Mouse (Mus musculus): Measurements from ENCODE around the gene Abcc3. TPM values are rescaled to one million over a fixed set of nuclear protein-coding genes. Genes with fewer than 3 reads are reported as not detected.

The Abcc3 gene
- total RNA-seq, 2 experiments from 2014 or later, result 3.7 to 6.5 TPM

DNA sequence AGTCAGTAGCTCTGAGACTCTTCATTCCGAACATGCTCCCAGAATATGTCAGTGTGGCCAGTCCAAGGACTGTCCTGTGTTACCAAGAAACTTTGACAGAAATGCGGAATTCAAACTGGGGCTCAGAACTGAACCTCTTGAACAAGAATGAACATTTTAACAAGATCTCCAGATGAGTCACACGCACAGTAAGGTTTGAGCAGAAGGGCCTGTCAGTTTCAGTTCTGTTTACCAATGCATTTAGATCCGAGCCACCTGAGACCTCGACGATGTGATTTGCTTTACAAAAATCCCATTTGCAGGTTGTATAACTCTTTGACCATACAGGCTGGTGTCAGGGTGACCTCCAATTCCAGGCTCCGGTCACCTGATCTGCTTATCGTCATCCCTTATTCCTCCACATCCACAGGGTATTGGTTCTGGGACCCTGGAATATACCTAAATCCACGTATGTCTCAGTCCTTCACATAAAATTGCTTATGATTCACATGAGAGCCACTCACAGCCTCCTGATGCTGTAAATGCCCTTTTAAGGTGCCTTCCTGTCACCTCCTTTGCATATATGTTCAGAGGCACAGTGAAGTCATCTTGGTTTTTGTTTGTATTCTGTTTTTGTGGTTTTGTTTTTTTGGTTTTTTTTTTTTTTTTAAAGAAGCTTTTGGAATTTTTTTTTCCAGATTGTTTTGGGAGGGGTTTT is 37.1 kb downstream of the Abcc3 start:
- no peak for DNase-seq (ENCODE audit: low spot score in 2 of 2)

DNA sequence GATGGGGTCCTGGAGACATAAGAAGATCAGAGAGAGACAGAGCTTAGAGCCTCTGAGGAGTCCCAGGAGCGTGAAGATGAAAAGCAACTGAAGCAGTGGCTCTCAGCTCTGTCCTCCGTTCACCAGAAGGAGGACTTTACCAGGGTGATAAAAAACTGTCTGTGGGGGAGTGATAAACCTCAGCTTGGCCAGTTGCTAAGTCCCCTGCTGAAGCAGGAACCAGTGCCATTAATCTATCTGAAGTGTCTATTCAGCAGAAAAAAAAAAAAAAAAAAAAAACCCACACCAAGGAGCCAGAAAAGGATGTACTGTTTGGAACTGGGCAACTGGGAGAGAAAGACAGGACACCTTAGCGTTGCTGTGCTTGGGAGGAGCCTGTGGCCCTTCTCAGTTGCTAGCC is 41.7 kb downstream of the Abcc3 start:
- DNase-seq (ENCODE audit: low spot score in 2 of 2), result no peak

DNA sequence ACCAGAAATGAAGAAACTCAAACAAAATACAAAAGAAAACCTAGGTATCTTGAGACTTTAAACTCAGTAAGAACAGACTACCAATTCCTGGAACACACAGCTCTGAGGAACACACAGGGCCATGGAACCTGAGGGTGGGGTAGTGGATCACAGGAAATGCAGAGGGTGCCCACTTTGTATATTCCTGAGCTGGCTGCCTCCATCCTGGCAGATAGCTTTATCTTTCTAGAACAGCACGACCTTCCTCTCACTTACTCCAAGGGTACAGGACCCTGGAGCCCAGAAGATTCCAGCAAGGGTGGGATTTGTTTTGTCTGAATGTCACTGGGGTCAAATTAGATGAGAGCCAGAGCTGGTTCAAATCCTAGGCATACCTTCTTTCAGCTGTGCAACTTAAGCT is 42.5 kb downstream of the Abcc3 start:
- DNase-seq (ENCODE audit: low spot score in 2 of 2), result no peak

DNA sequence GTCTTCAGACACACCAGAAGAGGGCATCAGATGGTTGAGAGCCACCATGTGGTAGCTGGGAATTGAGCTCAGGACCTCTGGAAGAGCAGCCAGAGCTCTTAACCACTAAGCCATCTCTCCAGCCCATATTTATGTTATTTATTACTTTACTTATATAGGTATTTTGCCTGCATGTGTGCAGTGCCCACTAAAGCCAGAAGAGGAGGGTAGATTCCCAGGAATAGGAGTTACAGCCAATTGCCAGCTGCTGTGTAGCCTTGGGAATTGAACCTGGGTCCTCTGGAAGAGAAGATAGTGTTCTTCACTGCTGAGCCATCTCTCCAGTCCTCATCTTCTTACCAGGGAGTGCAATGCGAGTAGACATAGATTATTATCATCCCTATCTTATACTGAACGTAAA is 43.0 kb downstream of the Abcc3 start:
- DNase-seq (ENCODE audit: low spot score in 2 of 2), result no peak

DNA sequence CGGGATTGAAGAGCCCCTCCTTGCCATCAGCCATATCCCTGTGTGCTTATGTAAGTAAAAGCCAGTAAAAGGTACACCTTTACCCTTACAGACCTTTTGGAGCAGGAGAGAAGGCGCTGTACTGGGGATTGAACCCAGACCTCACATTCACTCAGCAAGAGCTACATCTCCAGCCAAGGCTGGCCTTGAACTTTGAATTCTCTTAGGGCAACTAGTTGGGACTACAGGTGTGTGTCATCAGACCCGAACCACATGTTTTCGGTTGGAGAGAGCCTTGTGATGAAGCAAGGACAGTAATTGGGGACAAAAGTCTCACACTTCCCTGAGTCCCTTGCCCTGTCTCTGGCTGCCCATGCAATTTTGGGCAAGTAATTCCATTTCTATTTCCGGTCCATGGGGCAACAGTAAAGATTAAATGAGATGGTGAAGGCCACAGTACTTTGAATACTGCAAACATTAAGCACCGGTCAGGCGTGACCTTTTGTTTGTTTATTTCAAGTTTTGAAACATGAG is 45.7 kb downstream of the Abcc3 start:
- no peak for DNase-seq (ENCODE audit: low spot score in 2 of 2)

DNA sequence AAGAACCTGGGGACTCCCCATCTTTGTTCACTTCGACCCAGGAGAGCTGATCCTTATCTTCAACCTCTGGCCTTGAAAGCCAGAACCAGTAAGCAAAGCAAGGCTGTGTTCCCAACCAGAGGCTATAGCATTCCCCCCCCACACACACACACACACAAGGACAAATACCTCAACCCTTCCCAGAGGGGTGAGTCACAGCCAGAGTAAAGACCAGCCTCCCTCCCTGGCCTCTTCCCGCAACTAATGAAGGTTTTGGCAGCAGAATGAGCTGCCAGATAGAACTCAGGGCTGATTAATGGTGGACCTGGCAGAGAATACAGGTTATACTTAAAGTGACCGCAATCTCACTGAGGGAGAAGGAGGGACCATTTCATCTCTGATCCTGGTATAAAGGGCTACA is 46.2 kb downstream of the Abcc3 start:
- DNase-seq (ENCODE audit: low spot score in 2 of 2), result peak in 1 of 2 experiments; percentile 50

DNA sequence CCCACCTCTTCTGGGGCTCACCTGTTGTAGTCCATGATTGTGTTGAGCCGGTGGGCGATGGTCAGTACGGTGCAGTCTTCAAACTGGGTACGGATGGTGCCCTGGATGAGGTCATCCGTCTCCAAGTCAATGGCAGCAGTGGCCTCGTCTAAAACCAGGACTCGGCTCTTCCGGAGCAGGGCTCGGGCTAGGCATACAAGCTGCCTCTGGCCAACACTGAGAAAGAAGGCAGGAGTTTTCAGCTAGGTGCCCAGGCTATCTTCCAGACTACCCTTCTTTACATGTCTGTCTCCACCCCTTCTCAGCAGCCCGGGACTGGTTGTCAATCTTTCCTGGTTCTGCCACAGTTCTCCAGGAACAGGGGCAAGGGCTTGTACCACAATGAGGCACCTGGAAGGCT is 46.9 kb downstream of the Abcc3 start:
- DNase-seq (ENCODE audit: low spot score in 2 of 2), result no peak

DNA sequence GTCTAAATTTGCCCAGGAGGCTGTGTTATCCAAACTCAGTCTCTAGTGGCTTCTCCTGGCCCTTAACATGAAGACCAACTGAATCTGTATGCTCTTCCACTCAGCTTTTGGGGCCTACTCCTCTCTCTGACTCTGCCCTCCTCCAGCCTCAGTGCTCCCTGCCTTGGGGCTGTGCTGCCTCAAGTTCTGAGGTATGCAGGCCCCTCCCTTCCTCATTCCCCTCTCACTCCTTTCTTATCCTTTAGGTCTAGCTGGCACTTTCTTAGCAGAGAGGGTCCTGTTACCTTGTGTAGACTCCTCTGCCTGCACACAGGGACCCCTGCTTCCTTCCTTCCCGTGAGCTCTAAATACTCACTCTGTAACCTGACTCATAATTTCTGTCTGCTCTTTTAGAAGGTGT is 48.3 kb downstream of the Abcc3 start:
- DNase-seq (ENCODE audit: low spot score in 2 of 2), result no peak

DNA sequence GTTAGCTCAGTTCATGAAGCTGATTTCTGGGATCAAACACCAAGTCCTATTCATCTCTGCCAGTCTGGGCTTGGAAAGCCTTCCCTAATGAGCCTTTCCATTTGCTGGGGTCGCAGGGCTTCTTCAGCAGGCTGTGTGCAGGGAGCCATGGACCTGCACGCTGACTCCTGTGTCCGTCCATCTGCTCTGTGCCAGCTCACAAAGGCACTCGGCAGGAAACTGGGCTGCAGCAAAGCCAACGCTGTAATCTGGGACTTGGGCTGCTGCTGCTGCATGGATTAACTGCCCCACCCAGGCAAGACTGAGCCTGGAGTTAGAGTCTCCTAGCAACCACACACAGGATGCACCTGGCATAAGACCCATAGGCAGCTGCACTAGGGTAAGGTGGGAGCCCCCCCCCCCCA is 48.8 kb downstream of the Abcc3 start:
- DNase-seq (ENCODE audit: low spot score in 2 of 2), result no peak

DNA sequence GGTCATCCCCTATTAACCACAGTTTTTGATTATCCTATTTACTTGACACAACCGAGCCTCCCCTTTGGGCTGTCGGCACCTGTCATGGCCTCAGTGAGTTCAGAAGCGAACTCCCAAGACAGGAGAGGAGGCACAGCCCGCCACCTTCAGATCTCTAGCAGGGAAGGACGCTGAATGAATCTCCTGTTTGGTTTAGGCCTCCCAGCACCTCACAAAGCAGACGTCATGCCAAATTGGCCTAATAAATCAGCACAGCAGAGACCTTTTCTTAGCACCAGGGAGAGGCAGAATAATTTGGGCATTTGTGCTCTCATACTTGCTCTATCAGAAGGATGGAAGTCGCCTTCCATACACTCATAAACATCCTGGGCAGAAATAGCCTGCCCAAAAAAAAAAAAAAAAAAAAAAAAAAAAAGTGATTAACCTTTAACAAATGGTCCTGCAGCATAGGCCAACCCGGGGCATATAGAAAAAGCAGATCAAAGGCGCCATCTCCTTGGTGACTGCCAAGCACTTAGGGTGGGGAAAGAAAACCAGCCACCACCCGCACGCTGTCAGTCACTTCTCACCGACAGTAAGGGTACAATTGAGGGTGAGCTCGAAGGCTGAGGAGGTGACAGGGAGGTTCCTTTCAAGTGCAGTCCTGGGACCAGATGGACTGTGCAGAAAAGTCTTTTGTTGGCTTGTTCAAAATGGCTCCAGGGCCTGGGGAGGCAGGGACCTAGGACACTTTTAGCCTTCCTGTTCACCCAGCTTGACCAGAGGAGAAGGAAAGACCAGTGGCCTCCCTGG is 50.5 kb downstream of the Abcc3 start:
- DNase-seq (ENCODE audit: low spot score in 2 of 2), result no peak

DNA sequence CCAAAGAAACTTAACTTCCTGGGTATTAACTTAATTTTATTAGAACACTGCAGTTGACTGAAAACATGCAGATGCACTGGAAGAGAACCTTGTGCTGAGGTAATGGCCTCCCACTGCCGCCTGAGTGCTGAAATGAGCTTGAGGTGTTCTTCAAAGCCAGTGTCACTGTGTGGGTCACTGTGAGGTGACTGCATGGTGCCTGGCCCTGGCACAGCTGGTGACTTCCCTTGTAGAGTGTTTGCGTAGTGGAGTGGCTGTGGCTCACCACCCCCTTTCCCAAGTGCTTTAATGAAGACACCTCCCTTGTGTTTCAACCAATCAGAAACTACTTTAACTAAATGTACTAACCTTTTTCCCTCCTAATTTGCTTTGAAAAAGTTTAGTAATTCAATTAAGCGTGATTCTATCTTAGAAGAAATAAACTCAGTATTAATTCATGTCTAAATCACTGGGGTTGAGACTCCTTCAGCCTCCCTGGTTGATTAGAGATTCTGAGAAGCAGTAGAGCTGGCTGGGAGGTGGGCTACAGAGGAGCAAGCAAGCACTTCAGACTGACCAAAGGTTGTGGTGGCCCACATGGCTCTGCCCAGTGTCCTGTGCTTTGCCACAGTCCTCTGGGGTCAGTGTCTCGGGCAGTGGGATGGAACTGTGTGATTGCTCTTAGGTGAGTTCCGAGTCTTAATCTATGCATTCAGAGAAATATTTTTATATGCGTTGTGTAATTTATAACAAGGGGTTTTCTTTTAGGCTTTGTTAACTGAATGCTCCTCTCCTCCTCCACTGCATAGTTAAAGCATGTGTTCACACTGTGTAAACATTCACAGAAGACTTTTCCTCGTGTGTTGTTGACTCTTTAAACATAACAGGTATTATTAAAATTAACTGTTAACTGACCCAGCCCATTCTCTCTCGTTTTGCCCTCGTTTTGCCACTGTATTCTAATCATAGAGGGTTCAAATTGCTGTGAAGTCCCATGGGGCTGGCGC is 51.6 kb downstream of the Abcc3 start:
- no peak for DNase-seq (ENCODE audit: low spot score in 2 of 2)

DNA sequence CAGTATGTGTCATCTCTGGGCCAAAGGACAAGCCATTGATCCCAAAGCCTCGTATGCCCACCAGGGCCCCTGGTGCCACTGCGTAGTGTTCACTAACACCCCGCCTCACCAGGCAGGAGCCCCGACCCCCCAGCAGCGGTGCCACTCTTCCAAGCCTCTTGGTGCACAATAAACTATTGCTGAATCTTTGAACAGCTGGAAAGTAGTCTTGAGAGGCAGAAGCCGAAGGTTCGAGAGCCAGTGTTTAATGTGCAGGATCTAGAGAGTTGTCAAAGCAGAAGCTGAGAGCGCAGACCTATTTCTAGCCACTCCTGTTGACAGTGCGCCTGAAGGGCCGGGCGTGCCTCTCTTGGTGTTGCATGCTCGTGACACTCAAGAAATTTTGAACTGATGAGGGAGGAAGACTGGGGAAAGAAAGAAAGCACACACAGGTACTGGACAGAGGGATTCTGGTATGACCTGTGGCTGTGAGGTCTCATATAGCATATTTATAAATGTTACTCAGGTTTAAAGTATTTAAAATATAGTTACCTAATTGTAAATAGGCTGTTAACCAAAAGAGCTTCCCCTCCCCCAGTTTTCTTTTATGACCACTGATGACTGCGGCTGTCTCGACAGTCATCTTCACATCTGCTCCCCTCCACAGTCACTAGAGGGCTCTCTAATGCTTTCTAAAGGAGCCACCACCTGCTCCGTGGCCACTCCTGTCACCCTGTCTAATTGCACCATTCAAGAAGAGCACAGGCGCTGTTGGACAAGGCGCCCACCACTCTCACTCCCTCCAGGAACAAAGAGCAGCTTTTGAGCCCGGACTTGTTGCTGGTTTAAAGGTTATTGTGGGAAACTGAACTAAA is 52.8 kb downstream of the Abcc3 start:
- no peak for DNase-seq (ENCODE audit: low spot score in 2 of 2)

DNA sequence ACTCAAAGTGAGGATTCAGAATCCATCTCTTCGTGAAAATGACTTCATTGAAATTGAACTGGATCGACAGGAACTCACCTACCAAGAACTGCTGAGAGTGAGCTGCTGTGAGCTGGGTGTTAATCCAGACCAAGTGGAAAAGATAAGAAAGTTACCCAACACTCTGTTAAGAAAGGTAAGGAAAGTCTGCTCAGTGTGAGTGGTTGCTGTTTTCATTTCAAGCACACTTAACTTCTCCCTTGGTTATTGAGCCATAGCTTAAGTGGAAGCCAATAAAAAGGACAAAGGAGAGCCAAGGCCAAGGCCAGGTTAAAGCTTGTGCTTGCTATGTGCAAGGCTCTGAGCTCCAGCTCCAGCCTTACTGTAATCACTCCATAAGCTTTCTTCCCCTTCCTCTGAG is 54.5 kb downstream of the Abcc3 start:
- no peak for DNase-seq (ENCODE audit: low spot score in 2 of 2)

DNA sequence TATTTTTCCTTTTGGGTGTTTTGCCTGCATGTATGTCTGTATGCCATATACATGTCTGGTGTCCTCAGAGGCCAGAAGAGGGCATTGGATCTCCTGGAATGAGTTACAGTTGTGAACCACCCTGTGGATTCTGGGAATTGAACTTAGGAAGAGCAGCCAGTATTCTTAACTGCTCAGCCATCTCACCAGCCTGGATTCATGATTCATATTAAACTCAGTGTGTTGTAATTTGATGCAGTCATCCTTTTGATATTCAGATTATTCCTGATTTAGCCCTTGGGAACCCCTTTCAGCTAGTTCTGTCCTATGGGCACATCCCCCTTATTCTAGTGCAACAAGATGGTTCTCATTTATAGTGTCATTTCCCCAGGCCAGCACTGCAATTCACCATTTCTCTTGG is 56.2 kb downstream of the Abcc3 start:
- DNase-seq (ENCODE audit: low spot score in 2 of 2), result no peak

DNA sequence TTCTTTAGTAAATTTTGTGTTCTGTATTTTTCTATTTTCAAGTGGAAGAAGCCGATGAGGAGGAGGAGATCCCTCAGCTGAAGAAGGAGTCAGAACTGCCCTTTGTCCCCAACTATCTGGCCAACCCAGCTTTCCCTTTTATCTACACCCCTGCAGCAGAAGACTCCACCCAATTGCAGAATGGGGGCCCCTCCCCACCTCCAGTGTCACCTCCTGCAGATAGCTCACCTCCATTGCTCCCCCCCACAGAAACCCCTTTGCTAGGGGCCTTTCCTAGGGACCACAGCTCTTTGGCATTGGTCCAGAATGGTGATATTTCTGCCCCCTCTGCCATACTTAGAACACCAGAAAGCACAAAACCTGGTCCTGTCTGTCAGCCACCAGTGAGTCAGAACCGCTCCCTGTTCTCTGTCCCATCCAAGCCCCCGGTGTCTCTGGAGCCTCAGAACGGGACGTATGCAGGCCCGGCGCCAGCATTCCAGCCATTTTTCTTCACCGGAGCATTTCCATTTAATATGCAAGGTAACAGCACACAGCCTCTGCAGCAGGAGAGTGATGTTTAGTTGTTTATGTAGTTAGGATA is 58.3 kb downstream of the Abcc3 start:
- DNase-seq (ENCODE audit: low spot score in 2 of 2), result no peak

DNA sequence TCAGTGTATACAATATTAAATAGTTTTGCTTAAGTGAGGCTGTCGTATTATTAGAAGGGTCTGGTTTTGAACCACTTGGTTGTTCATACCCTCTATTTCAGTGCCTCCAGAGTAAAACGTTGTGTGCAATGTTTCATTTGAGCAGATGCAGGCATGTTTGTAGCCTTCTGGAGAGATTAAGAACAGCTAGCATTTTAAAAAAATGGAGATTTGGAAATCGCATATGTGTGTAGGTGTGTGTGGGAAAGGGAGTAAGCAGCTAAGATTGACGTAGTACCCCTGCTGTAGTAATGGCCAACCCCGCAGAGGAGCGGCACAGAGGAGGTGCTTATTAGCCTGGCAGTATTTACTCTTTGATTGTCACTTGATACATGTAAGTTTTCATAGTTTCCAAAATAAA is 60.1 kb downstream of the Abcc3 start:
- no peak for DNase-seq (ENCODE audit: low spot score in 2 of 2)

DNA sequence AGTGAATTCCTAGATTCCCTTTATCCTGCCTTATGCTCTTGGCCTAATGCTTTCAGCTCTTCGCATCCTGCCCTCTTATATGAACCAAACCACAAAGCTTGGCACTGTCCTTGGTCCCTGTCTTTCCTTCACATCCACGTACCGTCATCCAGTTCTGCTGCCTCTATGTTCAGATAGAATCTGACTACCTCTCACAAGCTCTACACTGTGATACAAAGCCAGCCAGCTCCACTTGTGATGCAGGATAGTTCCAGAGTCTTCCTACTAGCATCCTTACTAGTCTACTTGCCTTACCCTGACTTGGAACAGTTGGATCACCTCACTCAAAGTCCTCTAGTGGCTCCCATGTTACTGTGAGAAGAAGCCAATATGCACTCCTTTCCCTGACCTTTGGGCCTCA is 62.6 kb downstream of the Abcc3 start:
- DNase-seq (ENCODE audit: low spot score in 2 of 2), result no peak

DNA sequence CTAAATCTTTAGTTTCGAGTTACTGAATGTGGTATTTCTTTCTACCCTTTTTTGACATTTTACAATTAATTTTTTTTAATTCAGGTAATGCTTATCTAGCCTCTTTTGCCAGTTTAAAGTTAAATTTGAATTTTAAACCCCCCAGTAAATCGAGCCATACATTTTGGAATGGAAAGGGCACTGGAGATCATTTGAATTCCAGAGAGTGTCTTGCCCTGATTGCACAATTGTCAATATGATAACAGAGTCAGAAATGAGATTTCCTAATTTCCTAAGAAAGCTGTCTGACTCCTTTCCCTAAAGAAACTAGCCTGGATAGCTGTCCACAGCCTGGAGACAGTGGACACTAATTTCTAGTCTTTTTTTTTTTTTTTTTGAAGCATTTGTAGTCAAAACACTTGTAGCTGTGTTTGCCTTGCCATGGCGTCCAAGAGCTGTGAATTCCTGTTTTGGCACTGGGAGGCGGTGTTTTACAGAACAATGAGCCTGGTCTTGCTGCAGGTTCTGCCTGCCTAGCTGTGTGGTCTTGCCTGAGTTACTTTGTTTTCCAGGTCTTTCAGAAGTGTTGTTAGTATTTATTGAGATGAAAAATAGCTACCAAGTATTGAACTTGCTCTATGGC is 63.4 kb downstream of the Abcc3 start:
- DNase-seq (ENCODE audit: low spot score in 2 of 2), result no peak

DNA sequence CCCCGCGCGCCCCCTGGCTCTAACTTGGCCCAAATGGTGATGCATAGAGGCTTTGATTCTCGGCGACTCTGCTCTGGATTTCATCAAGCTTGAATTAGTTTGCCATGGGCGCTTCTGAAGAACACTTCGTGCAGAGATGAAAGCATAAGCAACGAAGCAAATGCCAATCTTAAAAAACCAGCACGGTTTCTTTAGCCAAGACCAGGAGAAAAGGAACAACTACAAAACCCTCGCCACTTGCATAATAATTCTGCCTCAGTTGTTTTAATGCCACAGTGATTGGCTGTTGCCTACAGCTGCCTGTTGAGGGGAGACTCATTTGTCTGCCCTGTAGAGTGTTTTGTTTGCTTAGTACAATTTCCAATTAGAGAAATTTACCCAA is 64.2 kb downstream of the Abcc3 start:
- no peak for DNase-seq (ENCODE audit: low spot score in 2 of 2)

All from adrenal gland, adult 18-20 months (tissue).